Mouse (Mus musculus) embryonic fibroblast, embryonic 13.5 days (primary cell): Measurements from ENCODE around the gene Traf4.

Experiments used
- CTCF ChIP-seq: IDR thresholded peaks from 2 replicates; pipeline ENCODE4 v1.5.1; 2011; ENCODE audit warnings: mild to moderate bottlenecking, control low read depth, low read length, moderate library complexity, borderline replicate concordance; ENCODE audit not compliant: insufficient read depth
- POLR2A ChIP-seq: IDR thresholded peaks from 2 replicates; pipeline ENCODE4 v1.6.1; 2011; ENCODE audit warnings: low read depth, mild to moderate bottlenecking, control low read depth, low read length, moderate library complexity

DNA sequence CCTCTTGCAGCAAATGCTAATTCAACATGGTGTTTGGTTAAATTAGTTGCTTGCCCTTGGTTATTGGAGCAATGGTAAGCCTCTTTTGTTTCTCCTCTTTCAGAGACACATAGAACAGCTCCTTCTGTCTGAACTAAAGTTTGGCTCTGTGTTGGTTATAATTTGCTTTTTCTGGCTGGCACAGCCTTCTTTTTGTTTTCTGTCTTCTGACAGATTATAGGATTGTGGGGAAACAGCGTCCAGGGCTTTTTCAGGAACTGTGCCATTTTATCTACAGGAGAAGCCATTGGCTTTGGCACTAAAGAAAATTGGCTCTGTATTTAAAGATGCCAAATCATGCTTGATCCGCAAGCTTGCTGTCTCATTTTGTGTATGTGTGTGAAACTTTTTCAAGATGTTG lies 51.8 kb downstream of the Traf4 start:
- no peak for TF ChIP-seq CTCF
- TF ChIP-seq POLR2A = no peak
